Mouse (Mus musculus): ENCODE measurements at regions not wholly inside any gene's neighbourhood (a gene's known extent, or its start where the extent isn't known, plus 50 kb on each side); places are given as distances from the start of the nearest gene placed in this dataset.
A peak's percentile ranks its signal among the peaks of the same experiment; 100 is the strongest.

- no peak for DNase-seq
Observed at GRCm38 (mm10) chr13:42358588-42358987, 57.3 kb downstream of the Edn1 start.

DNA sequence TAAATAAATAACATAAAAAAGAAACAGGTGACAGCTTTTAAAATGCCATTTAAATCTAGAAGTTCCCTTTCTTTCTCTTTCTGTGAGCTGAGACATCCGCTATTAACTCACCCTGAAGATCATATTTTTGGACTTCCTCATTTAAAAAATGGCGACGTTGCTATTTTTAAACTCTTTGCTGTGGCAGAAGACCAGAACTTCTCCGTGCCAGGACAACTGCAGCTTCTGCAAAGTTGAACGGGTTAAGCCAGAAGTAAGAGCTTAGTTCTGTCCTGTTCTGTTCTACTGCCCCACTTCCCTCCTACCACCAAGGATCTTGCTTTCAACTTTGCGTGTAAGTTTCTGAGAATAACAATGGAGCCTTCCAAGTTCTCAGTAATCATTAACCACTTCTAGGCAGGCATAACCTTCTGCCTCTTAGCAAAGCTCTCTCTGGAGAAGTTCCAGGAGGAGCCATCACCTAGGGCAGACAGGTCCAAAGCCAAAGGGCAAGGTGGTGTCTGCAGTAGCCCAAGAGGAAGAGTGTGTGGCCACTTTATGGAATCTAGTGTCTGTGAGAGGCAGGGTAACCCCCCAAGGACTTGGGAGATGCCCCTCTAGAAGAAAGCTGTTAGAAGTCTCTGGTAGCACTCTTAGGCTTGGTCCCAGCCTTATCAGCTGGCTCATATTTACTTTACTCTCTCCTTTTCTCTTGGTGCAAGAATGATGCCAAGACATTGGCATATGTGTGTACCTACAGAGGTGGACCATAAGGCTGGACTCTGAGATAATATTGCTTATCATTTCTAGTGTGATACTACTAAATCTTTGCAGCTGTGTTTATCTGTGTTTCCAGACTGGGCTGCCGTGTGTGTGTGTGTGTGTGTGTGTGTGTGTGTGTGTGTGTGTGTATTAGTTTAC, 66.6 kb downstream of the Edn1 start:
- no peak for DNase-seq

- DNase-seq, result no peak
Observed at GRCm38 (mm10) chr13:42369826-42370225, 68.5 kb downstream of the Edn1 start.

- DNase-seq, result no peak
Observed at GRCm38 (mm10) chr13:42372201-42372600, 70.9 kb downstream of the Edn1 start.

DNA sequence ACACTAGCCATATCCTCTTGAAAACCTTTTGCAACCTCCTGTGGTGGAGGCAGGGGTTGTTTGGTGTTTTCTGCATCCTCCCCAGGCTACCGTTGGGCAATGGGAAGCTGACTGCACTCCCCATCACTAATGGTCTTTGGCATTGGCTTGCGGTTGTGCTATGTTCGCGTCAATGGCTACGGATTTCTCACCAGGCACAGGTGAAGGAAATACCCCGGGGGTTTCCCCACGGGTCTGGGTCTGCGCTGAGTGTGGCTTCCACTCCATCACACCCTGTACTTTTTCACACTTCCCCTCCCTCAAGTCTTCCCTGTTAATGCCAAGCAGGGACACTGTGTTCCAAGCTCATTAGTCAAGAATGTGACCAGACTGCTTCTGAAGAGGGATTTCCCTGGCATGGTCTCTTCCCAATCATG, 72.9 kb downstream of the Edn1 start:
- no peak for DNase-seq

GRCm38 (mm10) chr13:42379675-42380074, 78.4 kb downstream of the Edn1 start:
- no peak for DNase-seq

DNA sequence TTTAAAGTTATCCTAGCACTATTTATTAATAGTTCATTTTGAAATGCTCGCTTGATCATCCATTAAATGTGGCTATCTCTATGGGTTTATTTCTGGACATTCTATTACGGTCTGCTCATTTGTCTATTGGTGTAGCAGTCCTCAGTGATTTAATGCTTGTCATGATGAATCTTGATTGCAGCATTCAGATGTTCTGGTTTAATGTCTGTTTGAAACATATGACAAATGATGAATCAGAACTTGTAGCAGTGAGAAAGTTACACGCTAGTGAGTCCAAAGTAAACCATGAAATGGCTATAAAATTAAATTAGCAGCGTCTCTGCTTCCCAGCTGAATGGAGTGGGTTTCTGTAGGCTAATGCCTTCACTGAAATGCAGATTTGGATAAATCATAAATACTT, 81.8 kb downstream of the Edn1 start:
- no peak for DNase-seq

GRCm38 (mm10) chr13:42390389-42390788, 89.1 kb downstream of the Edn1 start:
- no peak for DNase-seq

GRCm38 (mm10) chr13:42391330-42392005, 90.2 kb downstream of the Edn1 start:
- DNase-seq, result no peak

- no peak for DNase-seq
Observed at GRCm38 (mm10) chr13:42392701-42393100, 91.4 kb downstream of the Edn1 start.

- no peak for DNase-seq
Observed at GRCm38 (mm10) chr13:42394572-42394971, 93.3 kb downstream of the Edn1 start.

DNA sequence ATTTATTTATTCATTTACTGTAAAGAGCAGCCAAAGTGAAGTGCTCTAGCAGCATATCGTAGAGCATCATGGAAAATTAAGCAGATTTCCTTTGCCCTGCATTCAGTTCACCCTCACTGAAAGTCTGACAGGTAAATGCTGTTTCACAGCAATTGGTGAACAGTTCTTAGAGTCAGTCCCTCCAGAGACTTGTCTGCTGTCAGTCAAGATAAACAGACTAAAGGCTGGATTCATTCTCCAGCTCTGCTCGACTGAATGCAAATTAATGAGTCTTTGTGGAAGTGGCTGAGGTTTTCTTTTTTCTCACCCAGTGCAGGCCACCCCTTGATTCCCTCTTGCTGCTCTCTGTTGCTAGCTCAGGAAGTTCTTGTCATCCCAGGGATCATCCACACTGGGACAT, 100.2 kb downstream of the Edn1 start:
- no peak for DNase-seq

GRCm38 (mm10) chr13:42403231-42404020, 102.2 kb downstream of the Edn1 start:
- peak; percentile 17 for DNase-seq

GRCm38 (mm10) chr13:42412652-42413282, 111.5 kb downstream of the Edn1 start:
- no peak for DNase-seq

GRCm38 (mm10) chr13:42446921-42447320, 145.6 kb downstream of the Edn1 start:
- no peak for DNase-seq

GRCm38 (mm10) chr13:42453665-42454064, 152.4 kb downstream of the Edn1 start:
- no peak for DNase-seq

DNA sequence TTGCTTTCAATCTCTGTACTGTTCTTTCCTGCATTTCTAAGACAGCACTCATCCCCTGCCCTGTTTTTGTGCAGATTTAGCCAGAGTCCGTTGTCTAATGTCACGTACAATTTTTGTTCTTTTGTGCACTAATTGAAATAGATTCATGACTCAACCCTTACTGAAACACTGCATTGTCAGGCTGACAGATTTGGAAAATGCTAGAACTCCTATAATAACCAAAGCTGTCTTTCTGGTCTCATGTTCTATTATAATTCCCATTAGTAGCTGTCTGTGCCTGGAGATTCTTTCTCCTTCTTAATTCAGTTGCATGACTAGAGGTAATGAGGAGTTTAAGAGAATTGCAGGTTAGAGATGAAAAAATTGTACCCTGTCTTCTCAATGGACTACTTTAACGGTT, 158.6 kb downstream of the Edn1 start:
- no peak for DNase-seq

GRCm38 (mm10) chr13:42478825-42479224, 177.5 kb downstream of the Edn1 start:
- no peak for DNase-seq

DNA sequence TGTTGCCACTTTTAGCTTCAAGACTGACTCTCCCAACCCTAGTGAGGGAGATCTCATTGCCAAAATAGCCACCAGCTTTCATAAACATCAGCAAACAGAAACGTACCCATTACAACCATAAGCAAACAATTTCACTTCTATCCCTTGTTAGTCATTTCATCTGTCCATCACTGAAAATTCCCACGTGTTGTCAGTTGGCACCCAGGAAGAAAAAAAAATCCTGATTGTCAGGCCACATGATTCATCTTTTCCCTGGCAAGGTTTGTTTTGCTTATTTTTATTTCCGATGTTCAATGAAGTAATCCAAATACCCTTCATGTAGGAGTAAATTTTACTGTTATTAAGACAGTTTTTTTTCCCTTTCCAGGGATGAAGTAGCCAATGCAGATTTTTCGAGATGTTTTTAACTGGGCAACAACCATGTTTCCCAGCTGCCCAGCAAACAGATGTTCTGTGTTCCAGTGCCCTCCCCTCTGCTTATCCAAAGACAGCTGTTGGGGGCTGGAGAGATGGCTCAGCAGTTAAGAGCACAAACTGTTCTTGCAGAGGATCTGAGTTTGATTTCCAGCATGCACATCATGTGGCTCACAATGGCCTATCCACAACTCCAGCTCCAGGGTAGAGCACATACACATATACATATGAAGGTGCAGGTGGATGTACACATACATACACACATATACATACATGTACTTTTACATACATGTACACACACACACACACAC, 189.3 kb upstream of the Phactr1 start:
- no peak for DNase-seq

- no peak for DNase-seq
Observed at GRCm38 (mm10) chr13:42494371-42494770, 186.1 kb upstream of the Phactr1 start.

- DNase-seq, result peak; percentile 36
Observed at GRCm38 (mm10) chr13:42498351-42498750, 182.1 kb upstream of the Phactr1 start.

DNA sequence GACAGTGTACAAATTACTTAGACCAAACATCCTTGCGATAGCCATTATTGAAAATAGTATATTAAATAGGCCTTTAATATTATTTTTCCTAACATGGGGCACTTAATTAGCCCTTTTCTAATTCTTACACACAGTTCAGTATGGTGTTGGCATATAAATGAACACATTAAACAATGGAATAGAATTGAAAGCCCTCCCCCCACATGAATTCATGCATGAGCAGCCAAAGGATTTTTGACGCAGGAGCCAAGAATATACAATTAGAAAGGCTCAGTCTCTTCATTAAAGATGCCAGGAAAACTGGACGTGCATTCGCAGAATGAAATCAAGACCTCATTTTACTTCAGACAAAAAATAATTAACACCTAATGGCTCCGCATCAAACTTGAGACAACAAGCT, 172.9 kb upstream of the Phactr1 start:
- no peak for DNase-seq
